Mouse (Mus musculus) ovary, postnatal 14 days (tissue): ENCODE data around the gene Chtop.
A peak's percentile ranks its signal among the peaks of the same experiment; 100 is the strongest.

ENCODE experiments used
- DNase-seq: peaks from one replicate; pipeline ENCODE4 v3.0.0; 2022; ENCODE audit warnings: low spot score

Gene Chtop

DNA sequence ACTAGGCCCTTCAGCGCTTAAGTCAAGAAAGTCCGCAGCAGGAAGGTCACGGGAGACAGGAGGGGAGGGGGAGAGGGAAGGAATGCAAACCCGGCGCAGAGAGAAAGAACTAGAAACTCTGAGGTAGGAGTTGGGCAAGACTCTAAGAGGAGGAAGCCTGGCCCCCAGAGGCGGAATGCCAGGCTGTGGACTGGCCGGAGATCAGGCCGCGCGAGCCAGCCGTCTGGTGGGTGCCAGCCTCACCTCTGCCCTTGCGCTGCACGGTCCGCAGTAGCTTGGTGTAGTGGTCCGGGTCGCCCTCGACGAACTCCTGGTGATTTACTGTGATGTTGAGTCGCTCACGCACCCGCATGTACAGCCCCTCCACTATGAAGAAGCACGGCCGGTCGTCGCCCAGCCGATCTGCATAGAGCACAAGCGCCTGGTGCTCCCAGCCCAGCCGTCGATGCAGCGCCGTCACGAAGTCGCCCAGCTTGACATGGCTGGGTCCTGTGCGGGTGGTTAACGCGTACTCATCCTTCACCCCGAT, 44.7 kb downstream of the Chtop start:
- DNase-seq: peak; percentile 32

DNA sequence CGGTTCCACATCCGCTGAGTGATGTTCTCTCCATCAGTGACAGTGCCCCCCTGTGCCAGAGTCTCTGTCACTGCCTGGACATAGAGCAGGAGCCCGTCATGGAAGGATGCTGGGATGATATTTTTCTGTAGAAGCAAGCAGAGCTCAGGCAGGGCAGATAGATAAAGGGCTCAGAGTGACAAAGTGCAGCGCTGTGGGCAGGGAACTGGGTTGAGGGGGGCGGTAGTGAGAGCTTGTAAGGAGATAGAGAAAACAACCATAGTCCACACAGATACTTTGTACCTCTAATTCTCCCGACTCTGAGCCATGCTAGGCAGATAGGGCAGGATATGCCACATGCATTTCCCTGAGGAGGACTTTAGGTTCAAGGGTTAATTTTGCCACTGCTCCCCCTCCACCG, 46.7 kb downstream of the Chtop start:
- no peak for DNase-seq

DNA sequence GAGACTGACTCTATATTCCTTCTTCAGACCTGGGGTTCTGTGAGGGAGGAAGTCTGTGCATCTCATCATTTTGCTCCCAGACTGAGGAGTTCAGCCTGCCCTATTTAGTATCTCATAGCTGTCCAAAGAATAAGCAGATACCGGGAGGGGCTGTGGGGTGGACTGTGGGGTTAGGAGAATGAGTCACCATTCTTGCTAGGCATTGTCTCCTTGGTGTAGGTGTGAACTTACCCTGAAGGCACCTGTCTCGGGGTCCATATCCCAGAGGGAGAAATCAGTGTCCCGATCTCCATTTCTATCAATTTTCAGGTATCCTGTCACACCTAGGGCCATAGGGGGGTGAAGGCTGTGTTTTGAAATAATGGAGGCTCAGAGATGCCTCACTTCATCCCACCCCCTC, 47.4 kb downstream of the Chtop start:
- DNase-seq: no peak

- DNase-seq: no peak
Observed at GRCm38 (mm10) chr3:90460315-90460714, 49.0 kb downstream of the Chtop start.

DNA sequence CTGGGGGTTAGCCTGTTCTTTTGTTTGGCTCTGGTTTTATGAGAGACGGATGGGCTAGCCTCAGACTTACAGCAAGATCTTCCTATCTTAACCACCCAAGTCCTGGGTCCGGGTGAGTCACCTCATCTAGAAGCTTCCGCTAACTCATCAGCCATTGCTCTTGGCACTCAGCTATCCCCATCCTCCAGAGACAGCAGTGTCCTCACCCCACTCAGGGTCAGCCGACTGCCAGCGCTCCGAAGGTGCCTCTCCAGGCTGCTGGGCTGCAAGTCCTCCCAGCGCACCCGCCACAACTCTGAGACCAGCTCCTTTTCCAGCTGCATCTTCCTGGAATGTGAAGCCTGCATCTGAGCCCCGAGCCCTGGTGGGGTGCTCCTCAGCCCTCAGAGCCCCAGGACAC, 49.6 kb downstream of the Chtop start:
- no peak for DNase-seq

DNA sequence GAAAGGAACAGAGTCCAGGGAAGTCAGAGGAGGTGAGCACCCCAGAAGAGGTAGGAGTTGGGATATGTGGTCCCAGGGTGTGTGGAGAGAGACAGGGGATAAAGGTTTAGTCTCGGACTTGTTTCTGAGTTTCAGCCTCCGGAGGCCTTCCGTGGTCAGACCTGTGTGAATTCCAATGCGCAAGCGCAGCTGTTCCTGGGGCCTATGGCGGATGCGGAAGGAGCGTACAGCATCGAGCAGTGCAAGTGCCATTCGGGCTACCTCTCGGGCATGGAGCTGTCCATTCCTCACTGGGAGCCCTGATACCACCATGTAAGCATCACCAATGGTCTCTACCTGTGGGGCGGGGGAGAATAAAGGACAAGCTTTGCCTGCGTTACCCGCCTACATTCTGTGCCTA, 54.4 kb downstream of the Chtop start:
- DNase-seq: no peak

DNA sequence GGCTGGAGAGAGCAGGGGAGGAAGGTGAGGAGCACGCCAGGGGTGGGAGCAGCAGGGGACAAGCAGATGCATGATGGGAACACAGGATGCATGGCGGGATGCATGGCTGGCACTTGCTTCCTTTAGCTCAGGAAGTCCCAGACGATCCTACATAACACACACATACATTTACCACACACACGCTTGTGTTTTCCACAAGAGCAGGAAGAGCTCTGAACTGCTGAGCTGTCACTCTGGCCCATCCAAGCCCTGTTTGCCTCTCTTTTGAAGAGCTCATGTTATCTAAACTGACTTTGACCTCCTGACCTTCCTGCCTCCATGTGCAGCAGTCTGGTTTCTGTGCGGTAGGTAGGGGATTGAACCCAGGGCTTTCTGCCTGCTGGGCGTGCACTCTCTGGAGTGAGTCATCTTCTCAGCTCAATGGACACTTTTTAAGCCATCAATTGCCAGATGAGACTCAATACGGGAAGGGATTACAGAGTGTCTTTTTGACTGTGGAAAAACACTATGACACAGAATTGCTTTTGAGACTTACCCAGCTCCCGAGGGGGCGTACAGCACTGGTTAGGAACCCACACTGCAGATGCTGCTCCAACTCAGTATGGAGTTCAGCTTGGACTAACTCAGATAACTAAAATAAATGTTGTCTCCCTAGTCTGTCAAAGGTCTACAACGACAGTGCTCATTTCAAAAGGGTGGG, 57.8 kb downstream of the Chtop start:
- no peak for DNase-seq

DNA sequence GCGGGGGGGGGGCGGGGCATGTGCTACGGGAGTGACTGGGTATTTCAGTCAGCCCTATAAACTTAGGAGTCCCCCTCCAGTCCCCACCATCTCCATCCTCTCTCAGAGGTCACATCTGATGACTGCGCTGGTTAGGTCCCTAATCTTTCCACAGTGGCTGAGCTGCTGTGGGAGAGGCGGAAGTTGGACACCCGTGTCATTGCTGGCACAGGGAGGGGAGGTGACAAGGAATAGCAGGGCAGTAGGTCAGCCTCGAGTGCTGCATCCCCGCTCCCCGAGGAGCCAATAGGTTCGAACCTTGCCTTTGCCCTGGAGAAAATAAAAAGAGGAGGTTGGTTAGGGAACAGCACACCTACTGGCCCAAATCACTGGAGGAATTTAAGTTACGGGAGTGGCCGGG, 58.4 kb downstream of the Chtop start:
- DNase-seq: no peak
